Mouse (Mus musculus): ENCODE results near the gene Olfr353. TPM values are rescaled to one million over a fixed set of nuclear protein-coding genes. Genes with fewer than 3 reads are reported as not detected.

Gene Olfr353
- polyA plus RNA-seq, 1 experiment from 2014 or later: not detected

Other genes with a start within 250 kb of the Olfr353 start
- not detected in 2 replicates for gene Olfr346, start 207.1 kb downstream of the Olfr353 start, polyA plus RNA-seq (2014; fragmentation: Nextera tagmentation; extraction: Ambion mirVana)
- gene Olfr347, start 161.0 kb downstream of the Olfr353 start, polyA plus RNA-seq (2014; fragmentation: Nextera tagmentation; extraction: Ambion mirVana): not detected in 2 replicates
- gene Olfr348, start 108.7 kb downstream of the Olfr353 start, polyA plus RNA-seq (2014; fragmentation: Nextera tagmentation; extraction: Ambion mirVana): not detected in 2 replicates
- not detected in 2 replicates for gene Olfr50, start 102.4 kb downstream of the Olfr353 start, polyA plus RNA-seq (2014; fragmentation: Nextera tagmentation; extraction: Ambion mirVana)
- gene Olfr3, start 75.9 kb downstream of the Olfr353 start, polyA plus RNA-seq (2014; fragmentation: Nextera tagmentation; extraction: Ambion mirVana): not detected in 2 replicates
- gene Olfr350, start 46.6 kb downstream of the Olfr353 start, polyA plus RNA-seq (2014; fragmentation: Nextera tagmentation; extraction: Ambion mirVana): not detected in 2 replicates
- not detected in 2 replicates for gene Olfr351, start 30.3 kb downstream of the Olfr353 start, polyA plus RNA-seq (2014; fragmentation: Nextera tagmentation; extraction: Ambion mirVana)
- not detected in 2 replicates for gene Olfr352, start 24.5 kb downstream of the Olfr353 start, polyA plus RNA-seq (2014; fragmentation: Nextera tagmentation; extraction: Ambion mirVana)
- not detected in 2 replicates for gene Olfr354, start 12.7 kb upstream of the Olfr353 start, polyA plus RNA-seq (2014; fragmentation: Nextera tagmentation; extraction: Ambion mirVana)
- not detected in 2 replicates for gene Olfr355, start 36.0 kb upstream of the Olfr353 start, polyA plus RNA-seq (2014; fragmentation: Nextera tagmentation; extraction: Ambion mirVana)
- not detected in 2 replicates for gene Olfr356, start 44.2 kb upstream of the Olfr353 start, polyA plus RNA-seq (2014; fragmentation: Nextera tagmentation; extraction: Ambion mirVana)
- gene Olfr357, start 100.9 kb upstream of the Olfr353 start, polyA plus RNA-seq (2014; fragmentation: Nextera tagmentation; extraction: Ambion mirVana): not detected in 2 replicates
- not detected in 2 replicates for gene Olfr358, start 116.4 kb upstream of the Olfr353 start, polyA plus RNA-seq (2014; fragmentation: Nextera tagmentation; extraction: Ambion mirVana)
- gene Olfr360, start 172.8 kb upstream of the Olfr353 start, polyA plus RNA-seq (2014; fragmentation: Nextera tagmentation; extraction: Ambion mirVana): not detected in 2 replicates
- not detected in 2 replicates for gene Olfr361, start 196.4 kb upstream of the Olfr353 start, polyA plus RNA-seq (2014; fragmentation: Nextera tagmentation; extraction: Ambion mirVana)
- not detected in 2 replicates for gene Olfr362, start 225.0 kb upstream of the Olfr353 start, polyA plus RNA-seq (2014; fragmentation: Nextera tagmentation; extraction: Ambion mirVana)
- gene Olfr364-ps1, start 246.4 kb upstream of the Olfr353 start, polyA plus RNA-seq (2014; fragmentation: Nextera tagmentation; extraction: Ambion mirVana): not detected in 2 replicates